Mouse (Mus musculus) kidney, adult 9 months (tissue): ENCODE measurements around the gene Actn2.

Experiments used
- DNase-seq: peaks from one replicate; pipeline ENCODE4 v3.0.0; 2022

Gene Actn2

DNA sequence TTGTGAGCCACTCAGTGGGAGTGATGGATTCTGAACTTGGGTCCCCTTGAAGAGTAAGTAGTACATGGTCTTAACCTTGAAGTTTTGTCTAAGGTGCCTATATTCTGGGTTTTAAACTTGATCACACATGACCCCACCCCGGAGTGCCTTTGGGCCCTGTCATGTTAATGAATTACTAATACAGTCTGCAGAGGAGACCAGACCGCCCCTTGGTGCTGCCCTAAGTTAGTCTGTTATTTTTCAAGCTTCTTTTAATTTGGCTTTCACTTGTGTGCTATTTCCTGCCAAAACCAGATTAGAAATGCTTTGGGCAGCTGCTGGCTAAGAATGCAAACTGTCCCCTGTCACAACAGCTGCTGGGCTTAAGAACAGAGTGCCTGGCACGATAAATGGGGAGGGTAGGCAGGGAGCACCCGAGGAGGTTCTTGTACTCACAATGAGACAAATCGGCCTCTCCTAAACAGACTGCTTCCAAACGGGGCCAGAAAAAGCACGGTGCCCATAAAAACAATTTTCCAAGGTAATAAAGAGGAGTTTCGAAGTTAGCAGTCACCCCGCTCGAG lies 28.5 kb downstream of the Actn2 start:
- peak; percentile 71 for DNase-seq

DNA sequence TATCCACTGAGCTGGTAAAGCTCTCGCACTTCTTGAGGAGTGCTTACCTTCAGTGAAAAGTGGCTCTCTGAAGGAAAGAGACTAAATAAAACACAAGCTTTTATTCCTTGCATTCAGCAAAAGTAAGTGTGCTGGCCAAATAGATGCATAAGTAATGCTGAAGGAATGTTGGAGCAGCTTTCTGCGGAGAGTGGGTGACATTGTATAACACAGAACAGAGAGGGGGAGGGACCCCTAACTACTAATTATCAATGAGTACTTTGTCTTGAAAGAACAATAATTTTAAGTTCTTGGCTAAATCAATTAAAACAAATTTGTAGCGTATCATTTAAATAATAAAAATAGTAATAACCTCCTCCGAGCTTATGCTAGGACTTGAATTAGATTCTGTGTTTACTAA lies 29.2 kb downstream of the Actn2 start:
- no peak for DNase-seq

DNA sequence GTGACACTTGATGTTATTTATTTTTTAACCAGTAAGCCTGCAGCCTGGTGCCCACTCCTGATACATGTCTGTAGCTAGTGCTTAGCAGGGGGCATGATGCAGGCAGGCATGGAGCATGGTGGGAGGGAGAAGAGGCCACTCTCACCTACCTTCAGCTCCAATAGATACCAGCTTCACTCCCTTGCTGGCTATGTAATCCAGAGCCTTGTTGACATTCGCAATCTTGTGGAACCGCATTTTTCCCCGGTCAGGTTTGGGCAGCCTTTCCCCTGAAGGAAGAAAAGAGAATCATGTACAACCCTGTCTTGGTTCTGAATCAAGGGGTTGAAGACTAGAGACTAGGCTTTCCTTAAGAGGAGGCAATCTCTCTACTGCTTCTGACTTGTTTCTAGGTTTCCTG lies 31.1 kb downstream of the Actn2 start:
- no peak for DNase-seq

DNA sequence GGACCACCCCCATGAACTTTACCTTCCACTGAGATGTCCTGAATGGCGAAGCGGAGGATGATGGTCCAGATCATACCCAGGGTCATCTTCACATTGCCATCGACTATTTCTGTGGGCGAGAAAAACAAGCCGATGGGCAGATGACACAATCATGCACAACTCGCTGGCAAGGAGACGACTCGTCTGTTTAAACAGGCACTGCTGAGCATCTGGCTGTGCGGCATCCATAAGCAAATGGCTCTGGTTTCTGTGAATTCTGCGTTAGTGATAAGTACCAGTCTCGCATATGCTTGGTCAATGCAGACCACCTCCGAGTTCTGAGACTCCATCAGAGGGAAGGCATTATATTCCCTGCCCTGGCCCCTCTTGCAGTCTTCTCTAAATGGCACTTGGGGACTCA lies 31.7 kb downstream of the Actn2 start:
- DNase-seq = no peak

DNA sequence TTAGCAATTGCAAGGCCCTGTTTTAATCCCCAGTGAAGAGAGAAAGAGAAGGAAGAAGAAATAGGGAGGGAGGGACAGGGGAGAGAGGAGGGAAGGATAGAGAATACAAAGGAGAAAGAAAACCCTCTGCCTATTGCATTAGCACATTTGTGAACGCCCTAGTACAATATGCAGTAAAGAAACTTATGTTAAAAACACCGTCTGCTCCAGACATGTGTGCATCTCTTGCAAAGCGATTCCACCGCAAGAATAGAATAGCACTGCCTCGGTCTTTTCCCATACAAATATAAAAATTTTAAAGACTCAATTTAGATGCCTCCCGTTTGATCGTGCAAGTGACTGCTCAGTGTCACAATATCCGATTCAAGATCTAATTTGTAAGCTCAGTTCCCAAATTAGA lies 32.1 kb downstream of the Actn2 start:
- no peak for DNase-seq

DNA sequence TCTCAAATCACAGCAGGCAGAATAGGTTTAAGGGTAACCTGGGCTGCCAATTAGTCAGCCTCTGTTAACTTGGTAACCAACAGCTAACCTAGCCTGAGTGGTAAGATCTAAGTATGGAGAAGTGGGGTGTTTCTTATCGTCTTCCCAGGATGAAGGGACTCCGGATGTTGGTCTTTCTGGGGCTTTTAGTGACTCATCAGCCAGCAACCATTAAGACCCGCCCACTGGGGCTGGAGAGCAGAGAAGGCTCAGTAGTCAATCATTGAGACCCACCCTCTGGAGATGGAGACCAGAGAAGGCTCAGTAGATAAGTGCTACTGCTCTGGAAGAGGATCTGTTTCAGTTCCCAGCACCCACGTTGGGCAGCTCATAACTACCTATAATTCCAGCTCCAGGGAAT lies 33.3 kb downstream of the Actn2 start:
- DNase-seq = no peak

DNA sequence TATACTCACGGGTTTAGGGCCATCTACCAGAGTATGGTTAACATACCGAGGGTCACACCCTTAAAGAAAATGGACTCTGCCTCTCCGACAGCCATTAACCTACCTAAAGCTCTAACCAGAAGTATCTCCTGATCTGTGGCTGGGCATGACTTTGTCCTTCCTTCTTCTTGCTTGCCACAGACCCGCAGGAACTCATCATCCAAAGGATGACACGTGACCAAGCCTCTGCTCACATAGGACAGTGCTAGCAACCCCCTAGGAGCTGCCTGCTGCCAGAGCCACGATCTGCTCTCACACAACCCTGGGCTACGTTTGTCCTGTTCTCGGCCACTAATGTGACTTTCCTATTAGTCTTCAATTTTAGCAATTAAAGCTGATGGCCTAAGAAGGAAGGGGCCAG lies 35.0 kb downstream of the Actn2 start:
- DNase-seq = no peak

DNA sequence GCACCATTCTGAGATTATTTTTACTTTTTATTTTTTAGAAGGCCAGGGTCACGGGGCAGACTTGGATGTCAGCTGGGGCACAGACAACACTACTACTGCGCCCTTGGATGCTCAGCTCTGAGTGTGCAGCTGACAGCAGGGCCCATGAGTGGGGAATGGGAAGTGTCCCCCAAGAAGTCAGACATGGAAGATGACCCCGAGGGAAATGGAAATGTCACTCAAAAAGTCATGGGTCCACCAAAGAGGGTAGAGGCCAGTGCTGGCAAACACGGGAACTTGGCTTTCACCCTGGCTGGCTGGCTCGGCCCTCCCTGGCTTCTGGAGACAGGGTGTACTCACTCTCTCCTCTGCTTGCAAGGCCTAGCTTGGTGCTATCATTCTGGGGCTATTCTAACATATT lies 35.6 kb downstream of the Actn2 start:
- DNase-seq = no peak

DNA sequence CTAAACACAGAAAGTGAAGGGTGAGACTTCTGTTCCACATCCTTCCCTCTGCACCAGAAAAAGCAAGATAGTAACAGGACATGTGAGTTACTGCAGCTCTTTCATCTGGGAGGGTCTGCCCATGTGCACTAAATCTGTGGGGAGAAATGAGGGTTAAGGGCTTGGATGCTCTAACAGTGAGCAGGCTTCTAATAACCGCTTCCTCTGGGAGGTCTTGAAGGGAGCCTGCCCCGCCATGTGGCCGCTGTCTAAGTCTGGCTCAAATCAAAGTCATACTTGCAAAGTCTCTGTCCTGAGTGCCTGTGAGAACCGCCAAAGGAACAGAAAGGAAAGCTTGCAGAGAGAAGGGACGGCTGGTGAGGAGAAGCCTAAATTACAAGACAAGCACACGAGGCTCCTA lies 42.8 kb downstream of the Actn2 start:
- no peak for DNase-seq

DNA sequence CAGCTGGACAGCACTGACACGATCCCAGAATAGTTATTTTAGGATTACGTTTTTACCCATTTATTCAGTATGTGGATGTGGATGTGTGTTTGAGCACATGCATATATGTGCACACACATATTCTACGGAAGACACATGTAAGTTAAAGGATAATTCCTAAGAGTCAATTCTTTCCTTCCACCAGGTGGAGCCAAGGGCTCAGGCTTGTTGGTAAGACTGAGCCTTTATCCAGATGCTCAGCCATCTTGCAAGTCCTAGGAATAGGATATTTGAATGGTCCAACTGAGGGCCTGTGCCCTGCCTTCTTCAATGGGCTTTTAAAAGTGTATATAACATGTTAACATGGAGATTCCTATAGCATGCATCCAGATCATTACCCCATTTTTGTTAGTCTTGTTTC lies 43.9 kb downstream of the Actn2 start:
- DNase-seq = peak; percentile 60

DNA sequence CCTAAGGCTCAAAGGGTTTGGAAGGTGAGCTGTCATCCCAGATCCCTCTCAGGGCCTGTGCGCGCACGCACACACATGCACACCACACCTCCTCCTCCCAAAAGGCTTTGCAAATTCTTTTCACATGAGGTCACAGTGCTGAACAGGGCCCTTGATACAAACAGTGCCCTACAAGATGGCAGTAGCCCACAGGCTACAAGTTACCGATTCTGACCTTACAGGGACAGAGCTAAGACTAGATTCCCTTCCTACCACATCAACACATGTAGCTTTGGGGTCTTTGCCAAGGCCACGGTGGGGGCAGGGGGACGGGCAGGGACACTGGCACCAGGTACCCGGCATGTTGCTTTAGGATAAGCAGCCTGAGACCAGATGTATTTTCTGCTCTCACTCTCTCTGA lies 46.8 kb downstream of the Actn2 start:
- no peak for DNase-seq

DNA sequence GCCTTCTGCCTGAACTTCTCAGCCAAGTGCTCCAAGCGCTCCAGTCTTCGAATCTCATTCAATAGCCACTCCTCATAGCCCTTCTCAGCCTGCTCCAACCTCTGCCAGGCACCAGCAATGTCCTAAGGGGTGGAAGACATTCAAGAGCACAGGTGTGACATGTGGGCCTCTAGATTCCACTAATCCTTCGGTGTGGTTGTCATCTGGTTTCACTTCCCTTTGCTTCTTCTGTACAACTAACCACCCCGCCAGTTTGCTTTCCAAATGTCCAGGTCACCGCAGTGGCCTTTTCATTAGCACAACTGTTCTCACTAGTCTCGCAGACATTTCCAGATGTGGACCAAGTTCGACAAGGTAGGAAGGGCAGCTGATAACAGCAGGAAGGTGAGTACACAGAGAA lies 49.9 kb downstream of the Actn2 start:
- DNase-seq = no peak

DNA sequence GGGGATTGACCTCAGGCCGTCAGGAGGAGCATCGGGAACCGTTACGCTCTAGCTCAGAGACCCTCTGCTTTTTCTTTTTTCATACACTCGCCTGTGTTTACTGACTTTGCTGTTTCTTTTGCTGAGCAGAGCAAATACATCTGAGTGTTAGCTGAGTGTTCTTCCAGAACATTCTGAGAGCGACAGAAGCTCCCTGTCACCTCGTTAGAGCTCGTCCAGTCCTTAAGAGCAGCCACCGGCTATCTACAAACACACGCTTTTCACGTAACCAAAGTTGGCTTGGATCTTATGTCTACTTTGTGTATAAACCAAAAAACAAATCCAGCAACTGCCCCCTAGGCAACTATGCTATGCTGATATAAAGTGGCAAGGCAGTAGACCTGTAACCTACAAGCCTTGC lies 56.0 kb downstream of the Actn2 start:
- DNase-seq = no peak

DNA sequence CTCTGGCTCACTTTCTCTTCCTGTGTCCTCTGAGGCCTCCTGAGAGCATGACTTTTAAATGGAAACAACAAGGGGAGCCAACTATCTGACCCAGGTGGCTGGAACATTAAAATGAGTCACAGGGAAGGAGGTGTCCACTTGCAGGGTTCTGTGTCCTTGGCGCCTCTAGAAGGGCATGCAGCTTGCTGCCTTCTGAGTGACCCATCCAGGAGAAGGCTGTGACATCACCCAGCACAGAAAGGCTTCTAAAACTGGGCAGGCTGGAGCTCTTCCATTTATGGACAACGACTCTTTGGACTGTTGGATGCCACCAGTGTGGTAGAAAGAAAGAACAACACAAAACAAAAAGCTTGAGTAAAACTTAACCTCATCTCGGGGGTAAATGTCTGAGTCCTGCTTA lies 56.7 kb downstream of the Actn2 start:
- peak; percentile 64 for DNase-seq

DNA sequence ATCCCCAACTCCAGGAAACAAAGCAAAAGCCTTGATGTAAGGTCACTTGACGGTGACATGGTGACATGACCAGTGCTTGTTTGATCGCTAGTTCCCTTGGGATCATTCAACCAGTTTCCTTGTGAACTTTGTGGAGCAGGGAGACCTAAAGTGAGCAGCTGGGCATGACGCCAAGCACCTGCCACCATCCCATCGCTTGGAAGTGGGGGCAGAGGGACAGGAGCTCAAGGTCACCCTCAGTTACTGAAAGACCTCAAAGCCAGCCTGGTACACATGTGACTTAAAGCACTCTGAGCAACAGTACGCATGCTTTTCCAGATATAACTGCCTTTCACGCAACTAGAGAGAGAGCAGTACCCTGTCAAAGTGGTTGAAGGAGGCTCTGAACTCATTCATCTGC lies 65.8 kb downstream of the Actn2 start:
- DNase-seq = no peak

DNA sequence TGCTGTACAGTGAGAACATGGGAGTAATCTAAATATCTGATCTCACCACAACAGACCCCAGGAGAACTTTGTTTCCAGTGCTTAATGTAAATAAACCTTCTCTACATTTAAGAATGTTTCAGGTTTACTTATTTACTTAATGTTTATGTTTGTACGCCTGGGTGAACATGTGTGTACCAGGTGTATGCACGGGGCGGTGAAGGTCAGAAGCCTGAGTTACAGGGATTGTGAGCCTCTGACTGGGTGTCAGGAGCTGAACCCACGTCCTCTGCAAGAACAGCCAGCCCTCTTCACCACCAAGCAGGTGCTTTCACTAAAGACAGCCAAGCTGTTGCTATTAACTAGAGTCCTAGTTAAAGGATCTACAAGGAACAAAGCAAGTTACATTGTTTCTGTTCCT lies 66.3 kb downstream of the Actn2 start:
- DNase-seq = no peak

DNA sequence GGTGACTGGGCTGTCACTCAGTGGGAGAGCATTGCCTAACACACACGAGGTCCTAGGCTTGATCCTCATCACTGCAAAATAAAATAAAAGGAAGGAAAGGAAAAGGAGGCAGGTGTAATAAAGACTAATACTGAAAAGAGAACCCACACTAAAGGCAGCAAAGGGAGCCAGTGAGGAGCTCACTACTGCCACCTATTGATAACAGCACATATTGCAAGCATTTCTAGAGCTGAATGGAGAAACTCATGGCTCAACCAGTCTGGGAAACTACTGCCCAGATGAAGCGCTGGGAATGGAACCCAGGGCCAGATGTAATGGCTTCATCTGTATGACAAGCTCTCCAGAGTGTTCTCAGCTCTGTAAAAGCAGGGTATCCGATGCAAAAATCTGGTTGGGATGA lies 67.6 kb downstream of the Actn2 start:
- peak; percentile 74 for DNase-seq

DNA sequence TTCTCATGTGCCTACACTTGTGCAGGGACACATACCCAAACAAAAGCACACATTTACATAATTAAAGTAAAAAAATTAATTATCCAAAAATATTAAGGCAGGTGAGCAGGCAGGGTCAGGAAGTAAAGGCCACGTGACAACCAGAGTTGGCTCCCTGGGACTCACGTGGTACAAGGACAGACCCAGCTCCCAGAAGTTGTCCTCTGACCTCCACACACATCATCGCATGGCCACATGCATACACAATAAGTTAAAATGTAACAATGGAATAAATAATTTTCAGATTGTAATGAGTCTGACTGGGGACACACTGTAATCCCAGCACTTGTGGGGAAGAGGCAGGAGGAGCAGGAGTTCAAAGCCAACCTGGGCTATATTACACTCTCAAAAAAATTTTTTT lies 72.6 kb downstream of the Actn2 start:
- DNase-seq = peak; percentile 71

DNA sequence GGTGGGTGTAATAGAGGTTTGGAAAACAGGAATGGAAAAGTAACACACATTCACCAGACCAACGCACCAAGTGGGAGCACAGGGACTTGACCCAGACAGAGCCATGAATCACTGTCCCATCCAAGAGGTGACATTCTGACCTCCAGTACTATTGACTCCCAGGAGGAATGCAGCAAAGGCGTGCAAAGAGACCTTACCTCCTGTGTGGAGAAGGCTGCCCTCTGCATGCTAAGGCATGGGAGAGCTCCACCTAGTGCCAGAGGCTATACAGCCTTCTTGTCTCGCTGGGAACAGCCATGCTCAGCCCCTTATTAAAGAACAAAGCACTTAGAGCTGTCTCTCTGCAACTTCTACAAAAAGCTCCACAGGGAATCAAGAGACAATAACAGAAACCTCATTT lies 73.5 kb downstream of the Actn2 start:
- peak; percentile 60 for DNase-seq

DNA sequence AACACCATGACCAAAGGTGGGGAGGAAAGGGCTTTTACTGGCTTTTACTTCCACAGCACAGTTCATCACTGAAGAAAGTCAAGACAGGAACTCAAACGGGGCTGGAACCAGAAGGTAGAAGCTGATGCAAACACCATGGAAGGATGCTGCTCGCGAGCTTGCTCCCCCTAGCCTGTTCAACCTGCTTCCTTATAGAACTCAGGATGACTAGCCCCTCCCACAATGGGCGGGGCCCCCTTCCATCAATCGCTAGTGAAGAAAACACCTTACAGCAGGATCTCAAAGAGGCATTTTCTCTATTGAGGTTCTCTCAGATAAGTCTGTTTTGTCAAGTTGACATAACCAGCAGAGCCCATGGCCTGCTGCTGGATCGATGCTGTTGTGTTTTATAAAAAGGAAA lies 76.6 kb downstream of the Actn2 start:
- DNase-seq = no peak

DNA sequence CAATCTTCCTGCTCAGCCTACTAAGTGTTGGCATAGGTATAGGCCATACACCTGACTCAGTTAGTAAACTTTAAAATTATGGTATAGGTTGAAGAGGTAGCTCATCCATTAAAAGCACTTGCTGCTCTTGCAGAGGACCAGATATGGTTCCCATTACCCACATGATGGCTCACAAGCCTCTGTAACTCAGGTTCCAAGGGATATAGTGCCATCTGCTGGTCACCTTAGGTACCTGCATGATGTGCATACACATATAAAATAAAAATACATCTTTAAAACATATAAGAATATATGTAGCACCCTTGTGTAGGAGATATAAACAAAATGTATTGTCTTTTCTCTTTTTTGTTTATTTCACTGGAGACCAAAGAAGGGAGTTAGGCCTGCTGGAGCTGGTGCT lies 79.1 kb downstream of the Actn2 start:
- DNase-seq = no peak

DNA sequence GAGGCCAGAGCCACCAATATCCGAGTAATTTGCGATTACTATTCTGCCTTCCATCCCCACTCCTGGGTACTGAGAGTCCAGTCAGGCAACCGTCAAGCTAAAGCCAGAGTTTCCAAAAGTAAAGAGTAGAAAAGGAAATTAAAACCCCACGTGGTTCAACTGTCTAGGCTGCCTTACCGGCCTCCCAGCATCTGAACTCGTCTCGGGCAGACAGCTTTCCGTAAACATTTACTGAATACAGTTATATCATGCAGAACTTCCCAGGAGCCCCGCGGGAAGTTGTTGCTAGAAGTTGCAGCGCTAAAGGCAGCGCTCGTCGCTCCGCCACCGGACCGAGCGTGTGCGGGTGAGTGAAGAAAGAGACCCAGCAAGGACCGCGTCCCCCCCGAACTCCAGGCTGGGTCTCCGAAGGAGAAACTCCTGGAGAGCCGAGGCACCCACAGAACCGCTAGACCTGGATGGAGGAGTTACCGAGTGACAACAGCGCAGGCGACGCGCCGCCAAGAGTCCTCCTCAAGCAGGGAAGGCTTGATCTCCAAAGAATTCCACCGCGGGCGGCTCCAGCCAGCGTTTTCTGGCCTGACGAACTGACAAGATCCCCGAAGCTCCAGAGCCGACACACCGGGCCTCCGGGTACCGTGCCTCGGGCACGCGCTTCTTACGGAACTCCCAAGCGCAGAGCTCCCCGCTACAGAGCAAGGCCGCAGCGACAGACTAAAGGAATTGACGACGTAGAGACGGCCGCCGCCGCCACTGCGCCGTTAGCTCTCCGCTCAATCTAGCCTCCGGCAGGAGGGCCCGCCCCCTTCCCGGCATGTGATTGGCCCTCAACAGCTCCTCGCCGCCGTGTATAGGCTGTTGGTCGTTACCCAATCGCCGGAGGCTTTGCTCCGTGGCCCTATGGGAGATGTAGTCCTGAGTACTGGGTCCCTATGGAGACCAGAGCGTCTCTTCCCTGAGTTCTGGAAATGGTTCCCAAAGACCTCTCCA lies 82.9 kb downstream of the Actn2 start, which contains the start of gene Mtr:
Gene Mtr, minus strand, starts transcription at position 723 of the 990 bp plus-strand sequence.
- peak; percentile 97 for DNase-seq

DNA sequence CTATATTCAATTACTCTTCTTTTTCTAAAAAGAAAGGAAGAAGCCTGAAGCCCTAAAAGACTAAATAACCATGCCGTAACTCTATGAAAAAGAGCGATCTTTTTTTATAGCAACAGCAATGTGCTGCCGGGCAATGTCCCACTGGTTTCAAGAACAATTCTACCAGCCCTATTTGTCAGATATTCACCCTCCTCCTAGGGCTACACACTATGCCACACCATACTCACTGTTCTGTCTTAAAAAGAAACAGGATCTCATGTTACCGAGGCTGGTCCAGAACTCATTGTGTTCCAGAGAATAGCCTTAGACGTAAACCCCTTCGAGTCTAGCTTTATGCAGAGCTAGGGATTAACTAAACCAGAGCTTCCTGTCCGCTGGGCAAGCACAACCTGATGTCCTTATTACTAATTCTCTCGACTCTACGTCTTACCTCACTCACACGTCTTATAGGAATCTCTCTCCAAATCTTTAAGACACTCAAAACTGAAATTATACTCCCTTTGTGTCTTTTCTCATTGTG lies 83.6 kb downstream of the Actn2 start:
- no peak for DNase-seq
